Mouse (Mus musculus) heart, postnatal 36 days (tissue): Measurements from ENCODE around the gene Tead4. TPM values are rescaled to one million over a fixed set of nuclear protein-coding genes. Genes with fewer than 3 reads are reported as not detected.

Experiments
- DNase-seq, 2 experiments: peaks; one replicate each; pipeline ENCODE4 v3.0.0; 2021 to 2022
- intact Hi-C: fragments of 180-260 bp; cut with DNase I; formaldehyde crosslinking; loops from one replicate; pipeline ENCODE4 v1.15.1; 2025
- total RNA-seq, 2 experiments: library from RNA; stranded (reverse); gene quantifications; 2 replicates each; pipeline ENCODE4 v1.2.3; 2021

Tead4 gene
- total RNA-seq, 2 experiments from 2014 or later = 3.6 to 3.7 TPM

- intact Hi-C loops = no loop called here
Observed at GRCm38 (mm10) chr6:128183521-128183920, 117.1 kb downstream of the Tead4 start.

GRCm38 (mm10) chr6:128181176-128181575 lies 119.4 kb downstream of the Tead4 start:
- intact Hi-C loops = no loop called here
- no peak for DNase-seq

More at GRCm38 (mm10) chr6:128183521-128183920, 117.1 kb downstream of the Tead4 start:
- DNase-seq = no peak

GRCm38 (mm10) chr6:128179651-128180050 lies 121.0 kb downstream of the Tead4 start:
- intact Hi-C loops = no loop called here
- no peak for DNase-seq

GRCm38 (mm10) chr6:128179247-128179646 lies 121.4 kb downstream of the Tead4 start:
- intact Hi-C loops = no loop called here
- no peak for DNase-seq

- intact Hi-C loops = no loop called here
- no peak for DNase-seq
Observed at GRCm38 (mm10) chr6:128178681-128179080, 121.9 kb downstream of the Tead4 start.

Other genes with a start within 250 kb of the Tead4 start
- 100 to 1,000 TPM in 1 of 2 experiments, 10 to 100 TPM in 1; 80.9 to 113 TPM for gene Tspan9, start 157.2 kb downstream of the Tead4 start, total RNA-seq
- gene Tulp3, start 55.0 kb upstream of the Tead4 start, total RNA-seq = 1 to 10 TPM; 6.4 to 7.6 TPM
- gene Rhno1, start 62.1 kb upstream of the Tead4 start, total RNA-seq = 10 to 100 TPM; 10.6 to 10.7 TPM
- gene Foxm1, start 62.1 kb upstream of the Tead4 start, total RNA-seq = 1 to 10 TPM; 1.7 to 1.9 TPM
- not detected for gene Tex52, start 74.6 kb upstream of the Tead4 start, total RNA-seq
- gene Gm44596, start 74.7 kb upstream of the Tead4 start, total RNA-seq = not detected
- 1 to 10 TPM; 1.4 TPM for gene Nrip2, start 98.5 kb upstream of the Tead4 start, total RNA-seq
- 10 to 100 TPM; 16.7 to 17.9 TPM for gene Itfg2, start 124.1 kb upstream of the Tead4 start, total RNA-seq
- 100 to 1,000 TPM; 320 to 392 TPM for gene Fkbp4, start 137.9 kb upstream of the Tead4 start, total RNA-seq
- gene Pzp, start 225.9 kb upstream of the Tead4 start, total RNA-seq = 1 to 10 TPM; 1.2 to 2.2 TPM